Mouse (Mus musculus) heart, embryonic 13.5 days (tissue): ENCODE measurements at regions not wholly inside any gene's neighbourhood (a gene's known extent, or its start where the extent isn't known, plus 50 kb on each side); places are given as distances from the start of the nearest gene placed in this dataset.

ENCODE experiments used
- ATAC-seq: fragments of 200-750 bp; cut with Nextera tagmentation; 2 replicates; pipeline ENCODE4 v1.8.0; 2017; ENCODE audit warnings: moderate TSS enrichment; ENCODE audit not compliant: insufficient number of reproducible peaks, low FRiP score, low TSS enrichment; ENCODE audit errors: extremely low read depth
- H3K27ac ChIP-seq: fragments of 300-500 bp; sonication (generic); replicated peaks from 2 replicates; pipeline ENCODE4 v1.5.1; 2015; ENCODE audit warnings: moderate library complexity, mild to moderate bottlenecking, inconsistent platforms
- H3K27me3 ChIP-seq: fragments of 300-500 bp; sonication (generic); replicated peaks from 2 replicates; pipeline ENCODE4 v1.6.1; 2015; ENCODE audit warnings: mild to moderate bottlenecking, inconsistent platforms
- H3K36me3 ChIP-seq: fragments of 300-500 bp; sonication (generic); 2 replicates; pipeline ENCODE4 v1.6.1; 2015; ENCODE audit warnings: mild to moderate bottlenecking, inconsistent platforms
- H3K4me1 ChIP-seq: fragments of 300-500 bp; sonication (generic); 2 replicates; pipeline ENCODE4 v1.6.1; 2015; ENCODE audit warnings: inconsistent platforms
- H3K4me2 ChIP-seq: fragments of 300-500 bp; sonication (generic); 2 replicates; pipeline ENCODE4 v1.6.1; 2015; ENCODE audit warnings: inconsistent platforms, mild to moderate bottlenecking, moderate library complexity
- H3K4me3 ChIP-seq: fragments of 300-500 bp; sonication (generic); 2 replicates; pipeline ENCODE4 v1.5.1; 2015; ENCODE audit warnings: moderate library complexity, mild to moderate bottlenecking, inconsistent platforms
- H3K9ac ChIP-seq: fragments of 300-500 bp; sonication (generic); 2 replicates; pipeline ENCODE4 v1.6.1; 2015; ENCODE audit warnings: inconsistent platforms, mild to moderate bottlenecking, moderate library complexity
- H3K9me3 ChIP-seq: fragments of 300-500 bp; sonication (generic); 2 replicates; pipeline ENCODE4 v1.6.1; 2016; ENCODE audit warnings: inconsistent platforms
- WGBS: fragments of 180-500 bp; shearing (Covaris S2); methylation state at CpG from one replicate; pipeline ENCODE4 v1.1.7; 2015; ENCODE audit warnings: mixed read lengths; 5-methylcytosine and 5-hydroxymethylcytosine counted together

DNA sequence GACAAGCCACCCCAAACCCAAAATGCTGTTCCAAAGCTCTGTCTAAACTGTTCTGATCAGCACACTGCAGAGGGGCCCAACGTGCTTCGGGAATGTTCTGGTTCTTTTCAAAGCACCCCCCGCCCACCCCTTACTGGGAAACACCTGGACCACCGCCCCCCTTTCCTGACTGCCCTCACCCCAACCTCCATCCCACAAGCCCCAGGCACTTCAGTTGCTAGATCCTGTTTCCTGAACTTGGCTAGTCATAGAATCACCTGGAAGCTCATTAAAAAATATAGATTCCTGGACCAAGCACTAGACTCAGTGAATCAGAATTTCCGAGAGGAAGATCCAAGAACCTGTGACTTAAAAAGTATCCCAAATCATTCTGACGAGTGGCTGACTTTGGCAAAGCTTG lies 80.9 kb upstream of the Rgma start:
- WGBS: 78% methylated on average over 6 of the region's 6 CpGs
- no peaks in the 10 kb centered on the region for H3K36me3 ChIP-seq
- H3K27ac ChIP-seq: no peak overlapping the region
- no peak for ATAC-seq
- no peak overlapping the region for H3K9ac ChIP-seq
- no peak overlapping the region for H3K4me2 ChIP-seq
- peaks cover 4% of the 10 kb centered on the region; the same call in 1 of the 2 replicates for H3K9me3 ChIP-seq
- no peaks in the 10 kb centered on the region for H3K27me3 ChIP-seq
- no peak overlapping the region for H3K4me3 ChIP-seq
- H3K4me1 ChIP-seq: no peaks in the 10 kb centered on the region

GRCm38 (mm10) chr7:73302501-73302900 lies 72.8 kb upstream of the Rgma start:
- H3K4me2 ChIP-seq: no peak overlapping the region
- H3K9me3 ChIP-seq: no peaks in the 10 kb centered on the region
- WGBS: 59% methylated on average over 3 of the region's 3 CpGs
- H3K27ac ChIP-seq: no peak overlapping the region
- H3K4me1 ChIP-seq: 0 out of 2 replicates have a peak, but pooled peaks cover 2% of the 10 kb centered on the region
- H3K27me3 ChIP-seq: peaks cover 36% of the 10 kb centered on the region
- no peak overlapping the region for H3K9ac ChIP-seq
- ATAC-seq: no peak
- no peaks in the 10 kb centered on the region for H3K36me3 ChIP-seq
- no peak overlapping the region for H3K4me3 ChIP-seq

GRCm38 (mm10) chr7:73303818-73304217 lies 71.5 kb upstream of the Rgma start:
- 0 out of 2 replicates have a peak, but pooled peaks cover 2% of the 10 kb centered on the region for H3K4me1 ChIP-seq
- H3K36me3 ChIP-seq: no peaks in the 10 kb centered on the region
- peaks cover 49% of the 10 kb centered on the region for H3K27me3 ChIP-seq
- no peak overlapping the region for H3K9ac ChIP-seq
- H3K9me3 ChIP-seq: no peaks in the 10 kb centered on the region
- no peak overlapping the region for H3K27ac ChIP-seq
- WGBS: 61% methylated on average over 9 of the region's 9 CpGs
- no peak for ATAC-seq
- H3K4me3 ChIP-seq: no peak overlapping the region
- no peak overlapping the region for H3K4me2 ChIP-seq

- 29% methylated on average over 9 of the region's 9 CpGs for whole genome bisulfite sequencing
Measured at GRCm38 (mm10) chr7:73304799-73305198, 70.5 kb upstream of the Rgma start.

DNA sequence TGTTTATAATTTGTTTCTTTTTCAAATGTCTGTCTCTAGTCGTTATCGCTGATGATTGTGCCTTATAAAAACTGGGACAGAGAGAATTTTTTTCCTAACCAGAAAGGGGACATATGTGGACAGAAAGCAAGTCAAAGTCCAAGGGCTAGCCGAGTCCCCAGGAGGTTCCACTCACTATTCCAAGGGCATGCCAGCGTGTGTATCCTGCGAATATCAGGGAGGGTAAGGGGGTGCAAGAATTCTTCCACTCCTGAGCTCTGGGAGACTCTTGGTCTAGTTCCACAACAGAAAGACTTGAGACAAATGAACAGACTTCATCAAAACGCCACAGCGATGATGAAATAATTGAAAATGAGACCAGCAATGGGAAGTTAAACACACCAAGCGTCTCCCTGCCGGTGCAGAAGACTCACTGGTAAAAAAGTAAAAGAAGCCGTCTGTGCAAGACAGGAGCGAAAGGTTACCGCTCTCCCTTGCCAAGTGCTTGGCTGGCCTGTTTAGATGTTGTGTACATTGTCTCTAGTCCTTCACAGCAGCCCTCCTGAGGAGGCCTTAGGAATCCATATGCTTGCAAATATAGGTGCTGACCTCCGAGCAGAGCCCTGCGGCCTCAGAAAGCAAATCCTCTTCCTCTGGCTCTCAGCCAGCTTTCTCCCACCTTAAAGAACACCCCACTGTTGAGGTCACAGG lies 69.9 kb upstream of the Rgma start:
- ATAC-seq: no peak
- Histone ChIP-seq H3K9ac (no peak overlapping the region), H3K9me3 (no peaks in the 10 kb centered on the region), H3K4me2 (no peak overlapping the region), H3K4me3 (no peak overlapping the region), H3K4me1 (0 out of 2 replicates have a peak, but pooled peaks cover 2% of the 10 kb centered on the region), H3K27me3 (peaks cover 52% of the 10 kb centered on the region), H3K36me3 (no peaks in the 10 kb centered on the region), H3K27ac (no peak overlapping the region)
- WGBS: 38% methylated on average over 14 of the region's 14 CpGs

More at GRCm38 (mm10) chr7:73304799-73305198, 70.5 kb upstream of the Rgma start:
- Histone ChIP-seq H3K4me3 (no peak overlapping the region), H3K27ac (no peak overlapping the region), H3K9ac (no peak overlapping the region), H3K4me1 (0 out of 2 replicates have a peak, but pooled peaks cover 2% of the 10 kb centered on the region), H3K4me2 (no peak overlapping the region), H3K36me3 (no peaks in the 10 kb centered on the region), H3K9me3 (no peaks in the 10 kb centered on the region), H3K27me3 (peaks cover 52% of the 10 kb centered on the region)
- ATAC-seq: no peak

DNA sequence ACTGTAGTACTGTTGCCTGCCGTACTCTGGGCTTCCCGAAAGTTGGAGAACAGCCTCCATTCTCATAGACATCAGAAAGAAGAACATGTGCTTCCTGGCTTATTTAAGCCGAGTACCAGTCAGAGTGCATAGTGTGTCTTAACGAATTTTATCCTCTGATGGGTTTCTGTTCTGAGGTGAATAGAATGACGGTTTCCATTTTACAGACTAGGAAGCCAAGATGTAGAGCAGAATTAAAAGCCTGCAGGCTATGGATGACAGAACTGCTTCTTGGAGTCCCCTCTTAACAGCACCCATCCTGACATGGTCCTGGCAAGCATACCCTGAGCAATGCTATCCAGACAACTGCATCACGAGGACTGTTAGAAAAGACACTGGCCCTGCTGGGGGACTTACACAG lies 69.0 kb upstream of the Rgma start:
- H3K27me3 ChIP-seq: peaks cover 52% of the 10 kb centered on the region
- H3K4me2 ChIP-seq: no peak overlapping the region
- no peak overlapping the region for H3K27ac ChIP-seq
- H3K9me3 ChIP-seq: no peaks in the 10 kb centered on the region
- ATAC-seq: no peak
- 60% methylated on average over 6 of the region's 6 CpGs for WGBS
- 0 out of 2 replicates have a peak, but pooled peaks cover 2% of the 10 kb centered on the region for H3K4me1 ChIP-seq
- H3K4me3 ChIP-seq: no peak overlapping the region
- H3K9ac ChIP-seq: no peak overlapping the region
- no peaks in the 10 kb centered on the region for H3K36me3 ChIP-seq

GRCm38 (mm10) chr7:73306728-73307127 lies 68.6 kb upstream of the Rgma start:
- 59% methylated on average over 5 of the region's 5 CpGs for WGBS
- Histone ChIP-seq H3K9me3 (no peaks in the 10 kb centered on the region), H3K27ac (no peak overlapping the region), H3K9ac (no peak overlapping the region), H3K4me3 (no peak overlapping the region), H3K27me3 (peaks cover 52% of the 10 kb centered on the region), H3K36me3 (no peaks in the 10 kb centered on the region), H3K4me2 (no peak overlapping the region), H3K4me1 (0 out of 2 replicates have a peak, but pooled peaks cover 2% of the 10 kb centered on the region)
- ATAC-seq: no peak

- ATAC-seq: no peak
- peaks cover 54% of the 10 kb centered on the region for H3K27me3 ChIP-seq
- 0 out of 2 replicates have a peak, but pooled peaks cover 2% of the 10 kb centered on the region for H3K4me1 ChIP-seq
- no peak overlapping the region for H3K4me3 ChIP-seq
- 41% methylated on average over 13 of the region's 13 CpGs for WGBS
- H3K27ac ChIP-seq: no peak overlapping the region
- no peaks in the 10 kb centered on the region for H3K9me3 ChIP-seq
- H3K9ac ChIP-seq: no peak overlapping the region
- H3K4me2 ChIP-seq: no peak overlapping the region
- no peaks in the 10 kb centered on the region for H3K36me3 ChIP-seq
Measured at GRCm38 (mm10) chr7:73307586-73308490, 67.5 kb upstream of the Rgma start.

DNA sequence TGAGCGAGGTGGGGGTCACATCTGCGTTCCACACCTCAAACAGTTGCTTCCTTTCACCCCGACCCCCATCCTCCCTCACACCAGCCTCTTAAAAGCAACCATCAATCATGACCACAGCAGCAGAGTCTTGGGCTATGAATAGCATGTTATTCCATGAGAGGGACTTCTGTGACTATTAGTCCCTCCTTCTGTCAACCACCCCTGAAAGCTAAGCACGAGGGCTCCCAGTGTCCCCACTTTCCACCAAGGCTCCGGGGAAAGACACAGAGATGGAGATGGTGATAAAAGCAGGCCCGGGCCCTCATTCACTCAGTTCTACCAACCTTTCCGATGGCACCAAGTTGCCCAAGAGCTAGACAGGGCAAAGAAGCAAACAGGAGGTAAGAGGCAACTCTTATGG lies 66.3 kb upstream of the Rgma start:
- WGBS: 60% methylated on average over 7 of the region's 7 CpGs
- 0 out of 2 replicates have a peak, but pooled peaks cover 2% of the 10 kb centered on the region for H3K4me1 ChIP-seq
- H3K4me2 ChIP-seq: no peak overlapping the region
- H3K27me3 ChIP-seq: peaks cover 50% of the 10 kb centered on the region
- H3K27ac ChIP-seq: no peak overlapping the region
- no peaks in the 10 kb centered on the region for H3K9me3 ChIP-seq
- H3K4me3 ChIP-seq: no peak overlapping the region
- ATAC-seq: no peak
- H3K9ac ChIP-seq: no peak overlapping the region
- H3K36me3 ChIP-seq: no peaks in the 10 kb centered on the region

DNA sequence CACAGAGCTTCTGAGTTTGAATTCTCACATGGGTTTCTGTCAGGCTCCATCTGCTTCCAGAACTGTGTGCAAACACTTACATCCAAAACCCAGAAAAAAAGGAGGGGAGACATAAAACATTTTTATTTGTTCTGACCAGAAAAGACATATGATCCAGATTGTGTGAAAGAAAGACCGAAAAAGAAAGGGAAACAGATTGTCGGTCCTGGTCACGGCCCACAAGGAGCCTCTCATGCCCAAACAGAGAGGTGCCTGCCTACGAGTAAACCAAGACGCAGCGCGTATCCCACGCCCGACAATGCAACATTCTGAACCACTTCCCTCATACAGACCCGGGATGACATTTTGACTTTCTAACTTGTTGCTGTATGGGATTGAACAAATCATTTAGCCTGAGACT lies 65.3 kb upstream of the Rgma start:
- Histone ChIP-seq H3K4me1 (0 out of 2 replicates have a peak, but pooled peaks cover 2% of the 10 kb centered on the region), H3K9ac (no peak overlapping the region), H3K4me3 (no peak overlapping the region), H3K27ac (no peak overlapping the region), H3K4me2 (no peak overlapping the region), H3K9me3 (no peaks in the 10 kb centered on the region), H3K27me3 (peaks cover 42% of the 10 kb centered on the region), H3K36me3 (no peaks in the 10 kb centered on the region)
- no peak for ATAC-seq
- 88% methylated on average over 10 of the region's 10 CpGs for WGBS

DNA sequence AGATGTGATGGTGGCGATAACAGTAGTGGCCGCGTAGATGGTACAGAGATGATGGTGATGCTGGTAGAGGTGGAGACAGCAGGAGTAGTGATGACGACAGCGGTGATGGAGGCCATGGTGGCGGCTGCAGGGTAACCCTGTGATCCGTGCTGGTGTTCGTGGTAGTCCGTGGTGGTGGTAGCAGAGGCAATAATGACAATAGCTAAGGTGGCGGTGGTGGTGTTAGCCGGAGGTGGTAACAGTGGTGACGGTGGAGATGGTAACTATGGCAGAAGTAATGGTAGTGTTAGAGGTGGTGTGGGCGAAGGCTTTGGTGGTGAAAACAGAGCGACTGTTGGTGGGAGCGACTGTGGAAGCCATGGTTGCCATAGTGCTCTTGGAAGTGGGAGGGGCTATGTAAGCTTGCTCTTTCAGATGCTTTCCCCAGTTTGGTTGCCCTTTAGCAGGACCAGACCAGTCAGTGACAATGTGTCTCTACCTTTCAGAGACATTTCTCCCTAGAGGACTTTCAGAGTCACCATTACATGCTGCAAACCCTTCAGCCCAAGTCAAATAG lies 64.7 kb upstream of the Rgma start:
- H3K27me3 ChIP-seq: peaks cover 40% of the 10 kb centered on the region
- no peak overlapping the region for H3K27ac ChIP-seq
- no peak overlapping the region for H3K4me3 ChIP-seq
- WGBS: 95% methylated on average over 15 of the region's 15 CpGs
- no peak overlapping the region for H3K4me2 ChIP-seq
- ATAC-seq: no peak
- no peaks in the 10 kb centered on the region for H3K9me3 ChIP-seq
- H3K4me1 ChIP-seq: 0 out of 2 replicates have a peak, but pooled peaks cover 1% of the 10 kb centered on the region
- no peak overlapping the region for H3K9ac ChIP-seq
- H3K36me3 ChIP-seq: no peaks in the 10 kb centered on the region
